Mouse (Mus musculus) heart, adult 18-20 months (tissue): ENCODE measurements around the gene Gm15097. TPM values are rescaled to one million over a fixed set of nuclear protein-coding genes. Genes with fewer than 3 reads are reported as not detected.
"Not testable (repeated sequence)": the region's sequence is repeated elsewhere in the genome, so short reads cannot be mapped to it uniquely, and the experiment has no call there.

ENCODE experiments used
- DNase-seq, 2 experiments: peaks; one replicate each; pipeline ENCODE4 v3.0.0; 2021 to 2022; ENCODE audit warnings: mixed read lengths in 1 of 2
- long read RNA-seq, 2 experiments: library from polyadenylated mRNA; stranded (forward); transcript quantifications; one replicate each; pipeline ENCODE4 v2.0.0; 2021
- total RNA-seq, 2 experiments: library from RNA; stranded (reverse); gene quantifications; 2 replicates each; pipeline ENCODE4 v1.2.3; 2021

The Gm15097 gene
- total RNA-seq: not detected
- long read RNA-seq, experiment 1: 0 reads
- long read RNA-seq, experiment 2: 0 reads

DNA sequence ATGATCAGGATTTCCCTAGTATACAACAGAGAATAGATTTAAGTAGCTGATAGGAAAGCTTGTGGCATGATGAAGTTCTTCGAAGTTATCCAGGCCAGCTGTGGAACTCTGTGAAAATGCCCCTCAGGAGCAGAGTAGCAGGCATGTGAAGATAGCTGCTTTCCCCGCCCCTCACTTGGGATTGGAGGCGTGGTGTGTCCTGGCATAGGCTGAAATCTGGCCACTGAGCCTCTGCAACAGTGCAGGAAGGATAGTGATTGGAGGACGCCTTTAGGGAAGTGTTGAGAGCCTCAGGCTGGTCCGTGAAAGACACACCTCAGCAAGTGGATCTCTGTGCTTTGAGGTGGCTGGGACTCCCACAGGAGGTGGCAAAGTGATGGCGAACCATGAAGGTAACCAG is at the start of gene Gm15097:
Gene Gm15097, plus strand, starts transcription at position 301 of the 400 bp plus-strand sequence.
- not testable (repeated sequence) for DNase-seq

DNA sequence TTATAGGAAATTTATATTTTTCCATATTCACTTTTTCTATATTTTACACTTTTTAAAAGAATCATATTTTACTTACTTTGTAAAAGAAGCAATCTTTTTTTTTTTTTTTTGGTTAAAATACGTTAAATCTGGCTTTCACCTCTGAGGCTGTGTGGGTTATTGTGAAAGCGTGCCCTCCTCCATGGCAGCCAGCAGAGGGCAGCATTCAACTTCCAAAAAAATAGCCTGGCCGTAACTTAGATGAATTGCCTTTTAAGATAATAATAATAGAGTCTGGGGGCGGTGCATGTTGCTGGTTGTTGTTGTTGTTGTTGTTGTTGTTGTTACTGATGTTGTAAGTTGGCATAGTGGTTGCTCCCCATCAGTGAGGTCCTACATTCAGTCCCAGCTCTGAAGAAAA is 21.4 kb upstream of the Gm15097 start:
- DNase-seq: peak; percentile 1 to 51

DNA sequence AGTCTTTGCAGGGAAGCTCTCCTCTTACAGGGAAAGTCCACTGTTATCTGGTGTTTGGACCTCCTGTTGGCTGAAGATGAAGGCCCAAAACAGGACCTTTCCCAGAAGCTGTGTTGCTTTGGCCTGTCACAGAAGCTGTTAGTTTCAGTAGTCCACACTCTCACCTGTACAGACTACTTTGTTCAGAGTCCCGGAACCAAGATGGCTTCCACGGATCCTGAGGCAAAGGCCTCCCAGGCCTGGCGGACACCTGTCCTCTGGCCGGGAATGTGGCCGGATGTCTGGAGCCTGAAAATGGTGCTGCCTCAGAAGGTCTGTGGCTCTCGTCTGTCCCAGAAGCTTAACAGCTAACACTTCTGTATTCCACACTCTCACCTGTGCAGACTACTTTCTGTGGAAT is 26.9 kb downstream of the Gm15097 start:
- DNase-seq: not testable (repeated sequence)

Other genes with a start within 250 kb of the Gm15097 start
- not detected for gene Gm10439, start 189.9 kb upstream of the Gm15097 start, total RNA-seq
- gene Gm15091, start 157.2 kb downstream of the Gm15097 start, total RNA-seq: not detected